Mouse (Mus musculus) CH12.LX (cell line): ENCODE results near the gene AI593442. TPM values are rescaled to one million over a fixed set of nuclear protein-coding genes. Genes with fewer than 3 reads are reported as not detected.

Source experiments
- DNase-seq: peaks from one replicate; pipeline ENCODE4 v3.0.0-alpha.2; 2013; ENCODE audit errors: extremely low read depth
- H3K27ac ChIP-seq: 2 replicates; pipeline ENCODE4 v1.5.1; 2012; ENCODE audit warnings: low read depth, mild to moderate bottlenecking, control low read depth, moderate library complexity; ENCODE audit not compliant: insufficient read depth
- H3K27me3 ChIP-seq: replicated peaks from 2 replicates; pipeline ENCODE3; 2012; ENCODE audit warnings: inconsistent platforms
- H3K36me3 ChIP-seq, 2 experiments: replicated peaks in 1 of 2; 2 replicates each; pipeline versions ENCODE3 to v1.6.1; 2012; ENCODE audit warnings: inconsistent platforms in 1 of 2, low read length in 1 of 2, mild to moderate bottlenecking in 1 of 2, mixed read lengths in 1 of 2, moderate library complexity in 1 of 2; ENCODE audit not compliant: control insufficient read depth in 1 of 2, insufficient read depth in 1 of 2
- H3K4me1 ChIP-seq, 2 experiments: 2 replicates each; pipeline ENCODE4 v1.6.1; 2012; ENCODE audit warnings: inconsistent platforms in 1 of 2, moderate library complexity in 1 of 2; ENCODE audit not compliant: insufficient read depth in 2 of 2, control insufficient read depth in 1 of 2
- H3K4me2 ChIP-seq: 2 replicates; pipeline ENCODE4 v1.6.1; 2012; ENCODE audit warnings: low read depth, mild to moderate bottlenecking, control low read depth; ENCODE audit not compliant: poor library complexity, insufficient read depth, severe bottlenecking
- H3K4me3 ChIP-seq, 3 experiments: fragments of 150-350 bp in 1 of 3; sonication (generic) in 1 of 3; replicated peaks in 1 of 3; 2 replicates each; pipeline versions ENCODE3 to v1.5.1; 2011 to 2012; ENCODE audit warnings: low read depth in 2 of 3, low read length in 2 of 3, mild to moderate bottlenecking in 2 of 3, moderate library complexity in 2 of 3, control low read depth in 1 of 3, improper control_type of control experiment in 1 of 3, inconsistent platforms in 1 of 3, mixed read lengths in 1 of 3; ENCODE audit not compliant: poor library complexity in 1 of 3
- H3K79me2 ChIP-seq: replicated peaks from 2 replicates; pipeline ENCODE4 v1.6.1; 2012; ENCODE audit warnings: mild to moderate bottlenecking, moderate library complexity; ENCODE audit not compliant: control insufficient read depth, poor library complexity, insufficient read depth, severe bottlenecking; ENCODE audit errors: extremely low read depth
- H3K9ac ChIP-seq: 2 replicates; pipeline ENCODE4 v1.6.1; 2012; ENCODE audit warnings: low read depth, mild to moderate bottlenecking, control low read depth, moderate library complexity; ENCODE audit not compliant: insufficient read depth
- H3K9me3 ChIP-seq: replicated peaks from 2 replicates; pipeline ENCODE3; 2012; ENCODE audit warnings: low read length, inconsistent platforms, mixed read lengths
- BHLHE40 ChIP-seq: IDR thresholded peaks from 2 replicates; pipeline ENCODE4 v1.6.1; 2011; ENCODE audit warnings: mild to moderate bottlenecking, low read depth, low read length, improper control_type of control experiment
- CHD2 ChIP-seq: IDR thresholded peaks from 2 replicates; pipeline ENCODE4 v1.6.1; 2011; ENCODE audit warnings: low read length, improper control_type of control experiment
- EP300 ChIP-seq: IDR thresholded peaks from 2 replicates; pipeline ENCODE4 v1.6.1; 2011; ENCODE audit warnings: low read length, improper control_type of control experiment
- GABPA ChIP-seq: IDR thresholded peaks from 2 replicates; pipeline ENCODE4 v1.6.1; 2012; ENCODE audit warnings: low read depth, low read length, improper control_type of control experiment, inconsistent platforms; ENCODE audit not compliant: insufficient replicate concordance
- HCFC1 ChIP-seq: IDR thresholded peaks from 2 replicates; pipeline ENCODE4 v1.6.1; 2012; ENCODE audit warnings: low read depth, mild to moderate bottlenecking, inconsistent platforms, low read length, improper control_type of control experiment
- JUND ChIP-seq: conservative IDR thresholded peaks from 2 replicates; pipeline ENCODE4 v1.6.1; 2011; ENCODE audit warnings: low read depth, low read length, improper control_type of control experiment
- KAT2A ChIP-seq: IDR thresholded peaks from 2 replicates; pipeline ENCODE4 v1.6.1; 2012; ENCODE audit warnings: low read length, improper control_type of control experiment, inconsistent platforms; ENCODE audit not compliant: insufficient replicate concordance
- MEF2A ChIP-seq: IDR thresholded peaks from 2 replicates; pipeline ENCODE4 v1.6.1; 2014; ENCODE audit warnings: low read depth, mild to moderate bottlenecking, inconsistent platforms, low read length, improper control_type of control experiment, borderline replicate concordance
- MXI1 ChIP-seq: IDR thresholded peaks from 2 replicates; pipeline ENCODE4 v1.6.1; 2011; ENCODE audit warnings: mild to moderate bottlenecking, low read depth, low read length, improper control_type of control experiment
- NRF1 ChIP-seq: IDR thresholded peaks from 2 replicates; pipeline ENCODE4 v1.6.1; 2014; ENCODE audit warnings: low read depth, mild to moderate bottlenecking, inconsistent platforms, low read length, improper control_type of control experiment, moderate library complexity
- PAX5 ChIP-seq: IDR thresholded peaks from 2 replicates; pipeline ENCODE4 v1.6.1; 2012; ENCODE audit warnings: low read length, inconsistent platforms, mixed read lengths
- POLR2AphosphoS2 ChIP-seq: IDR thresholded peaks from 2 replicates; pipeline ENCODE4 v1.6.1; 2011; ENCODE audit warnings: low read depth, low read length, improper control_type of control experiment
- RAD21 ChIP-seq: IDR thresholded peaks from 2 replicates; pipeline ENCODE4 v1.6.1; 2011; ENCODE audit warnings: low read depth, mild to moderate bottlenecking, low read length, improper control_type of control experiment, moderate library complexity
- SIN3A ChIP-seq: IDR thresholded peaks from 2 replicates; pipeline ENCODE4 v1.6.1; 2012; ENCODE audit warnings: low read length, improper control_type of control experiment, inconsistent platforms
- SMC3 ChIP-seq: IDR thresholded peaks from 2 replicates; pipeline ENCODE4 v1.6.1; 2011; ENCODE audit warnings: low read depth, low read length, improper control_type of control experiment
- TCF12 ChIP-seq: IDR thresholded peaks from 2 replicates; pipeline ENCODE4 v1.6.1; 2014; ENCODE audit warnings: low read depth, mild to moderate bottlenecking, inconsistent platforms, low read length, improper control_type of control experiment
- UBTF ChIP-seq: IDR thresholded peaks from 2 replicates; pipeline ENCODE4 v1.6.1; 2012; ENCODE audit warnings: low read depth, mild to moderate bottlenecking, inconsistent platforms, low read length, improper control_type of control experiment, moderate library complexity
- USF2 ChIP-seq: conservative IDR thresholded peaks from 2 replicates; pipeline ENCODE4 v1.6.1; 2011; ENCODE audit warnings: low read depth, low read length, improper control_type of control experiment
- ZMIZ1 ChIP-seq: IDR thresholded peaks from 2 replicates; pipeline ENCODE4 v1.6.1; 2012; ENCODE audit warnings: low read depth, mild to moderate bottlenecking, inconsistent platforms, low read length, improper control_type of control experiment
- dilution Hi-C: fragments of 300-500 bp; cut with MboI; formaldehyde crosslinking; loops from 2 replicates; pipeline ENCODE4 v1.14.3; 2020; ENCODE audit warnings: low sequenced_read_pairs; ENCODE audit not compliant: extremely low pct_unique_long_range_greater_than_20kb, extremely low pct_ligation_motif_present
- in situ Hi-C: fragments of 300-500 bp; cut with MboI; formaldehyde crosslinking; loops from 3 replicates; pipeline ENCODE4 v1.14.3; 2019; ENCODE audit warnings: low sequenced_read_pairs, low pct_ligation_motif_present, low pct_unique_long_range_greater_than_20kb, mixed read lengths
- polyA plus RNA-seq: library from polyadenylated mRNA; unstranded; fragments of >175 nt; gene quantifications from 2 replicates; pipeline ENCODE4 v1.2.1, GENCODE M21; 2012; ENCODE audit warnings: low read depth; ENCODE audit not compliant: insufficient read length
- total RNA-seq, 2 experiments: library from RNA; depleted of rRNA; stranded (reverse); fragments of 300-350 nt in 1 of 2; fragments of >200 nt in 1 of 2; gene quantifications; 2 replicates each; pipeline ENCODE4 v1.2.3; 2012 to 2014

The AI593442 gene
- total and polyA plus RNA-seq, 3 experiments = not detected

DNA sequence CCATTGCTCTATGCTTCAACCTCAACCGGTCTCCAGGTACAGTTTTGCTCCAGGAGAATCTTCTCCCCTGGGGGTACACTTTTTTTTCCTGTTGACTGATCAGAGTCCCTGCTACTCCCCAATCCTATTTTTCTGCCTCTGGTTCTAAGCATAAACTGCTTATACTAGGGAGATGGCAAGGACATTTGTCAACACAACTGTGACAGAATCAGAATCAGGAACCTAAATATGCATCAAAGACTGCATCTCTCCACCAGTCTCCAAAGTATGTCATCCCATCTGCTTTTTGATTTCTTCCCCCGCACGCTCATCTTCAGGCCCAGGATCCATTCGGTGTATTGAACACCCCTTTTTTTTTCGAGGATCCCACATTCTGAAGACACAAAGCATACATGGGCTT is 456 bp upstream of the AI593442 start:
- no peak overlapping the region for H3K4me2 ChIP-seq
- in situ Hi-C loops = no loop called here
- H3K27ac ChIP-seq = no peak overlapping the region
- H3K4me3 ChIP-seq = no peak overlapping the region
- H3K9ac ChIP-seq = no peak overlapping the region
- no peaks in the 10 kb centered on the region for H3K4me1 ChIP-seq
- no peaks in the 10 kb centered on the region for H3K79me2 ChIP-seq
- peaks cover 10% of the 10 kb centered on the region for H3K27me3 ChIP-seq
- no peak for DNase-seq
- no peaks in the 10 kb centered on the region for H3K36me3 ChIP-seq
- dilution Hi-C loops = no loop called here
- TF ChIP-seq PAX5 = no peak
- TF ChIP-seq JUND = no peak
- TF ChIP-seq HCFC1 = no peak
- TF ChIP-seq SIN3A = no peak
- TF ChIP-seq USF2 = no peak
- no peak for TF ChIP-seq MXI1
- TF ChIP-seq RAD21 = no peak
- TF ChIP-seq CHD2 = no peak
- TF ChIP-seq SMC3 = no peak
- TF ChIP-seq KAT2A = no peak
- TF ChIP-seq EP300 = no peak
- TF ChIP-seq TCF12 = no peak
- no peak for TF ChIP-seq UBTF
- no peak for TF ChIP-seq GABPA
- TF ChIP-seq BHLHE40 = no peak
- TF ChIP-seq POLR2AphosphoS2 = no peak
- TF ChIP-seq NRF1 = no peak
- no peak for TF ChIP-seq MEF2A
- no peak for TF ChIP-seq ZMIZ1
- H3K9me3 ChIP-seq = no peaks in the 10 kb centered on the region

DNA sequence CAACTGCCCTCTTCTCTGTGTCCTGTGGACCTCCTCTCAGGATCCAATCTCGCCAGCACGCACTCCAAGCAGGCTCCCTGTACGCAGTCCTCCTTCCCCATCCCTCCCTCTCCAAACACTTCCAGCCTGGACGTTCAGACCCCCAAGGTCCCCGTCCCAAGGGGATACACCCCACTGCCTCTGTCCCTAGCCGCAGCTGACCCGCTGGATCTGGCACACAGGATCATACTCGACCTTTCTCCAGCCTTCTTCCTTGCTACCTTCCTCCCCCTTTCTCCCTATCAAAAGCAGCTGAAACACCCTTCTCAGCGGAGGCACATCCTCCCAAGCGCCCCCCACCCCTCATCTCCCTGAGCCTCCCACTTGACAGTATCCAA is 753 bp downstream of the AI593442 start:
- no peak for TF ChIP-seq BHLHE40
- TF ChIP-seq, all 38 proteins: peak for 0
- no peak for DNase-seq
- Histone ChIP-seq H3K36me3 (no peaks in the 10 kb centered on the region), H3K27ac (no peak overlapping the region), H3K4me3 (no peak overlapping the region), H3K27me3 (peaks cover 10% of the 10 kb centered on the region), H3K4me1 (no peaks in the 10 kb centered on the region), H3K79me2 (no peaks in the 10 kb centered on the region), H3K9me3 (no peaks in the 10 kb centered on the region), H3K4me2 (no peak overlapping the region), H3K9ac (no peak overlapping the region)
- dilution Hi-C loops = no loop called here
- in situ Hi-C loops = no loop called here
